Mouse (Mus musculus): Measurements from ENCODE around the gene Nhlh1.

DNA sequence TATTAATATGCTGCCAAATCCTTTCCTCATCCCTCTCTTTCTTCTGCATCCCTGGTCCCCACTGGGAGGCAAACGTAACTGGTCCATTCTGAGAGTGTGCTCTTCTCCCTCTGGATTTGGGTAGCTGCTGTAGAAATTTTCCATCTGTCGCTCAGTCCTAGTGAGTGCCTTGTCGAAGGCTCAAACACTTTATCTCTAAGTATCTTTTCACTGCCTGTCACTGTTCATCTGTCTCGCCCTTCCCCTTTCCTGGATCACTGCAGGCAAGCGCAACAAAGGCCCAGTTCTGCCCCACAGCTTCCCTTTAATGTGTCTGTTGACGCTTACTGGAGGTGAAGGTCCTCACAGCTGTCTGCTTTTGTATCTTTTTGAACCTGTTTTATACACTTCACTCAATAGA, 37.8 kb upstream of the Nhlh1 start:
- no peak for TF ChIP-seq CTCF (IDR thresholded peaks at IDR 0.05; ENCODE audit: low read depth, low read length)
- no peak for TF ChIP-seq GATA1 (IDR thresholded peaks at IDR 0.05; ENCODE audit: borderline replicate concordance, low read length)
- no peak for TF ChIP-seq TAL1 (conservative IDR thresholded peaks at IDR 0.05; ENCODE audit: low read depth, low read length)

Measured in G1E (cell line).